Mouse (Mus musculus): ENCODE data around the gene Vpreb1.

The Vpreb1 gene

GRCm38 (mm10) chr16:16855541-16855940 lies 15.1 kb downstream of the Vpreb1 start:
- no peak for DNase-seq

- DNase-seq: peak; percentile 17 to 38
Observed at GRCm38 (mm10) chr16:16854836-16855235, 15.8 kb downstream of the Vpreb1 start.

GRCm38 (mm10) chr16:16852411-16852810 lies 18.2 kb downstream of the Vpreb1 start:
- no peak for DNase-seq

GRCm38 (mm10) chr16:16849196-16849595 lies 21.4 kb downstream of the Vpreb1 start:
- no peak for DNase-seq

GRCm38 (mm10) chr16:16829671-16830070 lies 41.0 kb downstream of the Vpreb1 start:
- DNase-seq: no peak

GRCm38 (mm10) chr16:16828757-16829615 lies 41.7 kb downstream of the Vpreb1 start, which contains the start of gene Spag6l:
Gene Spag6l, minus strand, starts transcription at chr16:16829456.
- no peak for DNase-seq

- DNase-seq: no peak
Observed at GRCm38 (mm10) chr16:16826223-16826622, 44.4 kb downstream of the Vpreb1 start.

- no peak for DNase-seq
Observed at GRCm38 (mm10) chr16:16825476-16825875, 45.2 kb downstream of the Vpreb1 start.
